Mouse (Mus musculus): ENCODE data around the gene Fam83d.

GRCm38 (mm10) chr2:158794494-158795004 lies 26.7 kb downstream of the Fam83d start, which contains the start of gene Dhx35:
- TF ChIP-seq CTCF (IDR thresholded peaks at IDR 0.05; ENCODE audit: low read depth, low read length) (no peak), POLR2AphosphoS5 (IDR thresholded peaks at IDR 0.05; ENCODE audit: insufficient replicate concordance, low read depth, low read length) (no peak), GATA1 (IDR thresholded peaks at IDR 0.05; ENCODE audit: borderline replicate concordance, low read length) (no peak), TAL1 (conservative IDR thresholded peaks at IDR 0.05; ENCODE audit: low read depth, low read length) (no peak)

Data from G1E (cell line).